ENCODE assay signal across 8 mouse cellular contexts in genomic region chr2:180045283-180045682, GRCm38 (mm10). TPM values are rescaled to one million over a fixed set of nuclear protein-coding genes. Genes with fewer than 3 reads are reported as not detected.
DNase-seq lines count a peak whose midpoint lies in the region; ATAC-seq and TF ChIP-seq lines count a peak whose summit lies in the region.

No protein-coding gene starts in this region.

- peaks cover 37% of the 10 kb centered on the region for H3K4me1 ChIP-seq in neural tube, embryonic 13.5 days (replicated peaks)
- peaks cover 40% of the 10 kb centered on the region for H3K4me1 ChIP-seq in neural tube, embryonic 15.5 days
- H3K4me1 ChIP-seq in bone marrow, adult 2 months (ENCODE audit: control insufficient read depth, insufficient read depth, low read length): peaks cover 1% of the 10 kb centered on the region; the same call in 1 of the 2 replicates

- no peak overlapping the region for H3K4me3 ChIP-seq in gastrocnemius, adult 2 months
- no peak overlapping the region for H3K4me3 ChIP-seq in neural tube, embryonic 13.5 days
- no peak overlapping the region for H3K4me3 ChIP-seq in neural tube, embryonic 15.5 days (replicated peaks)
- H3K4me3 ChIP-seq in bone marrow, adult 2 months (replicated peaks; ENCODE audit: control insufficient read depth, low read depth, low read length): no peak overlapping the region

- no peak overlapping the region for H3K27ac ChIP-seq in gastrocnemius, adult 2 months
- no peak overlapping the region for H3K27ac ChIP-seq in neural tube, embryonic 13.5 days (replicated peaks)
- no peak overlapping the region for H3K27ac ChIP-seq in neural tube, embryonic 15.5 days (replicated peaks)
- H3K27ac ChIP-seq in bone marrow, adult 2 months (ENCODE audit: control insufficient read depth, insufficient read depth, low read depth, low read length, poor library complexity): no peak overlapping the region

- no peak for TF ChIP-seq POLR2A in bone marrow, adult 2 months (IDR thresholded peaks at IDR 0.05; ENCODE audit: borderline replicate concordance, control insufficient read depth, low read depth, low read length)

- 0 out of 2 replicates have a peak overlapping the region, but pooled peaks have one; percentile 8 for H3K9ac ChIP-seq in neural tube, embryonic 13.5 days
- no peak overlapping the region for H3K9ac ChIP-seq in neural tube, embryonic 15.5 days (replicated peaks)

- H3K9me3 ChIP-seq in neural tube, embryonic 13.5 days: no peaks in the 10 kb centered on the region
- no peaks in the 10 kb centered on the region for H3K9me3 ChIP-seq in neural tube, embryonic 15.5 days (replicated peaks)

- no peak for ATAC-seq in neural tube, embryonic 13.5 days (ENCODE audit: low read depth)
- ATAC-seq in neural tube, embryonic 15.5 days (ENCODE audit: low FRiP score): no peak

- no peak overlapping the region for H3K4me2 ChIP-seq in neural tube, embryonic 13.5 days
- no peak overlapping the region for H3K4me2 ChIP-seq in neural tube, embryonic 15.5 days

- no peaks in the 10 kb centered on the region for H3K27me3 ChIP-seq in neural tube, embryonic 13.5 days
- H3K27me3 ChIP-seq in neural tube, embryonic 15.5 days (replicated peaks): no peaks in the 10 kb centered on the region
- H3K27me3 ChIP-seq in splenic B cell, adult 2 months (ENCODE audit: control insufficient read depth, insufficient read depth, low read length, poor library complexity, severe bottlenecking): no peaks in the 10 kb centered on the region

- TF ChIP-seq CTCF in gastrocnemius, adult 2 months (IDR thresholded peaks at IDR 0.05): peak; percentile 76
- TF ChIP-seq CTCF in bone marrow, adult 2 months (IDR thresholded peaks at IDR 0.05; ENCODE audit: control insufficient read depth, insufficient read depth, low read length): peak; percentile 50

- H3K36me3 ChIP-seq in neural tube, embryonic 13.5 days: peaks cover 20% of the 10 kb centered on the region
- 0 out of 2 replicates have a peak, but pooled peaks cover 5% of the 10 kb centered on the region for H3K36me3 ChIP-seq in neural tube, embryonic 15.5 days
- H3K36me3 ChIP-seq in splenic B cell, adult 2 months (ENCODE audit: control insufficient read depth, insufficient read depth, low read length, poor library complexity, severe bottlenecking): no peaks in the 10 kb centered on the region

- intact Hi-C loops in gastrocnemius, adult 2 months (cut with DNase I): loop anchor here (1.0 kb wide), 1 partner anchor 128 kb away; no protein-coding TSS in a partner anchor
- intact Hi-C loops in gastrocnemius, postnatal 14 days (cut with DNase I; ENCODE audit: low total_unique reads): no loop called here

- WGBS in neural tube, embryonic 13.5 days: 59% methylated on average over 4 of the region's 4 CpGs
- WGBS in neural tube, embryonic 15.5 days: 60% methylated on average over 4 of the region's 4 CpGs
- WGBS in bone marrow, adult 2 months: 49% methylated on average over 4 of the region's 4 CpGs

- peak; percentile 50 for DNase-seq in gastrocnemius, adult 2 months
- DNase-seq in gastrocnemius, postnatal 14 days: no peak
- DNase-seq in kidney, postnatal 4 days: peak; percentile 51 to 63
- DNase-seq in splenic B cell, adult 2 months (ENCODE audit: low read depth, low spot score): peak; percentile 79
- no peak for DNase-seq in layer of hippocampus, adult 9-11 months

RNA-seq across cellular contexts. Expression of gene Ss18l1, which starts 3.0 kb away (rescaled TPM):
- total RNA-seq in gastrocnemius, adult 2 months (2021): 1 to 10 TPM; 1.9 to 2.7 TPM
- 1 to 10 TPM; 1.8 to 2.2 TPM for total RNA-seq in gastrocnemius, postnatal 14 days (2021)
- polyA plus RNA-seq in neural tube, embryonic 13.5 days (2015; fragmentation: Nextera tagmentation; extraction: Ambion mirVana): 44.8 and 45.2 TPM in 2 replicates
- polyA plus RNA-seq in neural tube, embryonic 15.5 days (2015; fragmentation: Nextera tagmentation; extraction: Ambion mirVana): 43.2 and 49.9 TPM in 2 replicates
- 1.4 and 1.9 TPM in 2 replicates for polyA plus RNA-seq in bone marrow, adult 2 months (2011; ENCODE audit: insufficient read depth, insufficient read length, low replicate concordance, missing spikeins)

RNA-seq across cellular contexts. Expression of gene Psma7, which starts 3.0 kb away (rescaled TPM):
- total RNA-seq in gastrocnemius, adult 2 months (2021): 100 to 1,000 TPM; 135 to 160 TPM
- 100 to 1,000 TPM; 130 to 143 TPM for total RNA-seq in gastrocnemius, postnatal 14 days (2021)
- 695 and 718 TPM in 2 replicates for polyA plus RNA-seq in neural tube, embryonic 13.5 days (2015; fragmentation: Nextera tagmentation; extraction: Ambion mirVana)
- polyA plus RNA-seq in neural tube, embryonic 15.5 days (2015; fragmentation: Nextera tagmentation; extraction: Ambion mirVana): 561 and 578 TPM in 2 replicates
- 81.3 and 149 TPM in 2 replicates for polyA plus RNA-seq in bone marrow, adult 2 months (2011; ENCODE audit: insufficient read depth, insufficient read length, low replicate concordance, missing spikeins)

RNA-seq across cellular contexts. Expression of gene Lsm14b, which starts 20.5 kb away (rescaled TPM):
- total RNA-seq in gastrocnemius, adult 2 months (2021): 10 to 100 TPM; 46.2 to 48.3 TPM
- total RNA-seq in gastrocnemius, postnatal 14 days (2021): 10 to 100 TPM; 43.7 to 45.0 TPM
- 19.7 and 20.6 TPM in 2 replicates for polyA plus RNA-seq in neural tube, embryonic 13.5 days (2015; fragmentation: Nextera tagmentation; extraction: Ambion mirVana)
- 16.4 and 24.0 TPM in 2 replicates for polyA plus RNA-seq in neural tube, embryonic 15.5 days (2015; fragmentation: Nextera tagmentation; extraction: Ambion mirVana)
- 19.9 and 37.9 TPM in 2 replicates for polyA plus RNA-seq in bone marrow, adult 2 months (2011; ENCODE audit: insufficient read depth, insufficient read length, low replicate concordance, missing spikeins)

RNA-seq across cellular contexts. Expression of gene Mtg2, which starts 25.1 kb away (rescaled TPM):
- 10 to 100 TPM; 13.0 to 17.4 TPM for total RNA-seq in gastrocnemius, adult 2 months (2021)
- 10 to 100 TPM in 1 of 2 experiments, 1 to 10 TPM in 1; 9.5 to 10.9 TPM for total RNA-seq in gastrocnemius, postnatal 14 days (2021)
- 31.5 and 32.9 TPM in 2 replicates for polyA plus RNA-seq in neural tube, embryonic 13.5 days (2015; fragmentation: Nextera tagmentation; extraction: Ambion mirVana)
- polyA plus RNA-seq in neural tube, embryonic 15.5 days (2015; fragmentation: Nextera tagmentation; extraction: Ambion mirVana): 35.1 and 37.6 TPM in 2 replicates
- polyA plus RNA-seq in bone marrow, adult 2 months (2011; ENCODE audit: insufficient read depth, insufficient read length, low replicate concordance, missing spikeins): 3.5 and 8.2 TPM in 2 replicates

RNA-seq across cellular contexts. Expression of gene Hrh3, which starts 59.0 kb away (rescaled TPM):
- not detected for total RNA-seq in gastrocnemius, adult 2 months (2021)
- total RNA-seq in gastrocnemius, postnatal 14 days (2021): under 1 TPM; 0.23 to 0.33 TPM
- 2.5 TPM in 2 replicates for polyA plus RNA-seq in neural tube, embryonic 13.5 days (2015; fragmentation: Nextera tagmentation; extraction: Ambion mirVana)
- 1.3 and 1.9 TPM in 2 replicates for polyA plus RNA-seq in neural tube, embryonic 15.5 days (2015; fragmentation: Nextera tagmentation; extraction: Ambion mirVana)
- polyA plus RNA-seq in bone marrow, adult 2 months (2011; ENCODE audit: insufficient read depth, insufficient read length, low replicate concordance, missing spikeins): not detected in 2 replicates

Comparison
In these comparisons a context has a peak if more than half of its experiments do, and no peak if none do; other contexts are left out.
1. DNase-seq: peak in gastrocnemius, adult 2 months (single experiment), kidney, postnatal 4 days (2 of 2) and splenic B cell, adult 2 months (single experiment); none in gastrocnemius, postnatal 14 days (single experiment) and layer of hippocampus, adult 9-11 months (single experiment).
2. RNA of gene Ss18l1, which starts 3.0 kb away (polyA plus RNA-seq): 43.2 to 49.9 TPM in neural tube, embryonic 15.5 days and 44.8 to 45.2 TPM in neural tube, embryonic 13.5 days; 1.4 to 1.9 TPM in bone marrow, adult 2 months; every median in the first group is over 10 times any median in the second.